Mouse (Mus musculus) spleen, postnatal 4 days (tissue): ENCODE measurements around the gene Gm17078.
"Not testable (repeated sequence)": the region's sequence is repeated elsewhere in the genome, so short reads cannot be mapped to it uniquely, and the experiment has no call there.

Experiments used
- DNase-seq, 2 experiments: peaks; one replicate each; pipeline ENCODE4 v3.0.0; 2022; ENCODE audit warnings: low spot score in 2 of 2

Gm17078 gene

DNA sequence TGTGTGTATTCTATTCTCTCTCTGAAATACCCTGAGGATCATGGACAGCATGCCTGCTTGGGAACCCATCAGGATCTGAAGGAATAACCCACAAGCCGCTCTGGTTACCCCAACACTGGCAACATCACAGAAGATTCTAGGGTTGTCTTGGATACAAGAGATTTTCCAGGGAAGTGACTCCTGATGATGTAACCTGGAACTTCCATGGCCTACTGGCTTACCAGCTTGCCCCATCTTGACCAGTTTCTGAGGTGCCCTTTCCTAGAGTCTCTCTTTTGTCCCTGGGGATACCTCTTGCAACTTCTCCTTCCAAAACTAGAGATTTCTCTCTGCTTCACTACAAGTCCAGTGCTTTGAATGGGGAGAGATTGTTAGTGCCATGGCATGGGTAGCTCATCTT lies at the start of gene Gm17078:
Gene Gm17078, minus strand, starts transcription at position 101 of the 400 bp plus-strand sequence.
- DNase-seq, result no peak

DNA sequence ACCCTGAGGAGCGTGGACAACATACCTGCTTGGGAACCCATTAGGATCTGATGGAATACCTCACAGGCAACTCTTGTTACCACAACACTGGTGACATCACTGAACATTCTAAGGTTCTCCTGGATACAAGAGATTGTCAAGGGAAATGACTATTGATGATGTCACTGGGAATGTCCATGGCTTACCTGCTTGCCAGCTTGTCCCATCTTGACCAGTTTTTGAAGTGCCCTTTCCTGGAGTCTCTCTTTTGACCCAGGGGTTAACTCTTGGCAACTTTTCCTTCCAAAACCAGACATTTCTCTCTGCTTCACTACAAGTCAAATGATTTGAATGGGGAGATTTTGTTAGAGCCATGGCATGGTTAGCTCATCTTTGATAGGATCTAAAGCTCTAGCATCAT lies 24.5 kb upstream of the Gm17078 start, which contains the start of gene Gm4181:
Gene Gm4181, minus strand, starts transcription at position 101 of the 400 bp plus-strand sequence.
- not testable (repeated sequence) for DNase-seq

GRCm38 (mm10) chr14:51632426-51632825 lies 21.3 kb upstream of the Gm17078 start:
- DNase-seq, result peak; percentile 37 to 73

GRCm38 (mm10) chr14:51592039-51592438 lies 19.1 kb downstream of the Gm17078 start, which contains the start of gene Gm17174:
Gene Gm17174 (minus strand): TSS chr14:51592139.
- DNase-seq, result not testable (repeated sequence)

- not testable (repeated sequence) for DNase-seq
Observed at GRCm38 (mm10) chr14:51573963-51574362, 37.1 kb downstream of the Gm17078 start, which contains the start of gene Gm17175. Gene Gm17175 (minus strand): TSS chr14:51574063.
